Mouse (Mus musculus) G1E (cell line): ENCODE data around the gene Tmem156.

ENCODE experiments used
- CTCF ChIP-seq: IDR thresholded peaks from 2 replicates; pipeline ENCODE4 v1.5.1; 2012; ENCODE audit warnings: low read depth, low read length, inconsistent platforms, mixed read lengths
- GATA1 ChIP-seq: IDR thresholded peaks from 2 replicates; pipeline ENCODE4 v1.6.1; 2012; ENCODE audit warnings: borderline replicate concordance, low read length, inconsistent platforms, mixed read lengths
- TAL1 ChIP-seq: conservative IDR thresholded peaks from 2 replicates; pipeline ENCODE4 v1.6.1; 2012; ENCODE audit warnings: low read depth, low read length, inconsistent platforms, mixed read lengths

DNA sequence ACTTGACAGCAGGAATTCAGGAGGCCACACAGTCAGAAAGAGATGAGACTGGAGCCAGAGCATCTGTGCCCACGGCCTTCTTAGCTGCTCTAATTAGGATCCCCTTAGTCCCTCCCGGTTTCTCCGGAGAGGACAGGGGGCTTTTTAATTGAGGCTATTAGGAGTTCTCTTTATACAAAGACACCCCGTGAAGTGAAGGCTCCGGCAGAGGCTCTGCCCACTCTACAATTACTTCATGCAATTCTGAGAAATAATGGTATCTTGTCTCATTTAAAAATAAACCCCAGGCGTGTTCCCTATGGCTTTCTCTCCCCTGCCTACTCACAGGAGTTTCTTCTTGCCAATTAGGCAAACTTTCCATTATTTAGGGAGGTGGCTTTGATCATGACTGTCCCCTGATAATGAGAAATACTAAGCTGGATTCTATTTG, 20.2 kb downstream of the Tmem156 start:
- TF ChIP-seq CTCF (no peak), TAL1 (no peak), GATA1 (no peak)
